Mouse (Mus musculus) neural tube, embryonic 11.5 days (tissue): ENCODE results near the gene Fuca1. TPM values are rescaled to one million over a fixed set of nuclear protein-coding genes. Genes with fewer than 3 reads are reported as not detected.
A peak's percentile ranks its signal among the peaks of the same experiment; 100 is the strongest.

Experiments
- ATAC-seq: fragments of 200-750 bp; cut with Nextera tagmentation; 2 replicates; pipeline ENCODE4 v1.8.0; 2017; ENCODE audit warnings: moderate number of reproducible peaks, mild to moderate bottlenecking, moderate TSS enrichment, moderate library complexity; ENCODE audit not compliant: insufficient read depth, low FRiP score, low TSS enrichment
- DNase-seq: peaks from one replicate; pipeline ENCODE4 v3.0.0-alpha.2; 2015; ENCODE audit warnings: low spot score
- H3K27ac ChIP-seq: fragments of 300-500 bp; sonication (generic); 2 replicates; pipeline ENCODE4 v1.5.1; 2014; ENCODE audit warnings: low read depth, mild to moderate bottlenecking, low read length
- H3K27me3 ChIP-seq: fragments of 300-500 bp; sonication (generic); 2 replicates; pipeline ENCODE4 v1.6.1; 2014; ENCODE audit warnings: mild to moderate bottlenecking, low read length, mixed read lengths; ENCODE audit not compliant: control insufficient read depth, insufficient read depth
- H3K36me3 ChIP-seq: fragments of 300-500 bp; sonication (generic); 2 replicates; pipeline ENCODE4 v1.6.1; 2014; ENCODE audit warnings: mild to moderate bottlenecking, low read length, moderate library complexity, mixed read lengths; ENCODE audit not compliant: control insufficient read depth, insufficient read depth
- H3K4me1 ChIP-seq: fragments of 300-500 bp; sonication (generic); 2 replicates; pipeline ENCODE4 v1.6.1; 2014; ENCODE audit warnings: low read length, mixed read lengths; ENCODE audit not compliant: control insufficient read depth, insufficient read depth
- H3K4me2 ChIP-seq: fragments of 300-500 bp; sonication (generic); 2 replicates; pipeline ENCODE4 v1.6.1; 2014; ENCODE audit warnings: low read depth, mild to moderate bottlenecking, moderate library complexity
- H3K4me3 ChIP-seq: fragments of 300-500 bp; sonication (generic); 2 replicates; pipeline ENCODE4 v1.5.1; 2014; ENCODE audit warnings: low read depth, low read length
- H3K9ac ChIP-seq: fragments of 300-500 bp; sonication (generic); 2 replicates; pipeline ENCODE4 v1.6.1; 2014; ENCODE audit warnings: mild to moderate bottlenecking, low read length
- H3K9me3 ChIP-seq: fragments of 300-500 bp; sonication (generic); 2 replicates; pipeline ENCODE4 v1.6.1; 2016; ENCODE audit warnings: low read length; ENCODE audit not compliant: control insufficient read depth
- WGBS: fragments of 180-500 bp; shearing (Covaris S2); extraction: QIAGEN DNeasy Blood & Tissue Kit; methylation state at CpG from one replicate; pipeline ENCODE4 v1.1.7; 2014; 5-methylcytosine and 5-hydroxymethylcytosine counted together
- polyA plus RNA-seq: library from polyadenylated mRNA; unstranded; fragments of >200 nt; fragmentation: Nextera tagmentation; extraction: Ambion mirVana; gene quantifications from 2 replicates; pipeline ENCODE4 v1.2.1, GENCODE M21; 2014

Fuca1 gene
- polyA plus RNA-seq, 1 experiment from 2014 or later = 60.6 TPM

DNA sequence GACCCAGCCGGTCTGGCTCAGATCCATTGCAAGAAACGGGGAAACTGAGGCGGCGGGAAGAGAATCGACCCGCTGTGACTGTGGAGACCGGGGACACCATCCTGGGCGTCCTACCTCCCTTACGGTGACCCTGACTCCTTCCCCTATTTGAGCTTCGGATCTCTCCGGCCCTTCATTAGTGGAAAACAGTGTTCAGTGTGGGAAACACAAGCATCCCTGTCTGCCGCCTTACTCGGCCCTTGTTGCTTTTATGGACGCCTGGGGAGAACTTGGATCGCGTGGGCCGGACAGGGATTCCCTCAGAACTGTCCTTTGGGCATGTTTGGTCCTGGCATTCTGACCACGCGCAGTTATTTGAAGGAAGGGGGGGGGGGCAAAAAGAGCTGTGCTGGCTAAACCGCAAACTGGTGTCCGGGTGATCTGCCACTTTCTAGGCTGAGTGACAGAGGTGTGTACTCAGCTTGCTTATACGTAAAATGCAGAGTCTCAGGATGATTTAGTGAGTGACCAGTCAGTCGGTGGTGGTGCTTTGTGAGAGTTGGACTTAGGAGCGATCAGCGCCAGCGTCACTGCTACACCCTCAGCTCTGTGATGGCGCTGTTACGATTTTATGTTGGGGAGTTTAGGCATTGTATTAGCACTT is 26.2 kb downstream of the Fuca1 start:
- 1% methylated on average over 28 of the region's 28 CpGs for WGBS
- Histone ChIP-seq H3K9me3 (no peaks in the 10 kb centered on the region), H3K4me1 (peaks cover 7% of the 10 kb centered on the region), H3K9ac (peak overlapping the region; percentile 78), H3K27me3 (no peaks in the 10 kb centered on the region), H3K4me3 (peak overlapping the region; percentile 87), H3K4me2 (peak overlapping the region; percentile 90), H3K36me3 (no peaks in the 10 kb centered on the region), H3K27ac (peak overlapping the region; percentile 58)
- ATAC-seq (peak; percentile 21; the same call in 1 of the 2 replicates), DNase-seq (peak; percentile 29)

DNA sequence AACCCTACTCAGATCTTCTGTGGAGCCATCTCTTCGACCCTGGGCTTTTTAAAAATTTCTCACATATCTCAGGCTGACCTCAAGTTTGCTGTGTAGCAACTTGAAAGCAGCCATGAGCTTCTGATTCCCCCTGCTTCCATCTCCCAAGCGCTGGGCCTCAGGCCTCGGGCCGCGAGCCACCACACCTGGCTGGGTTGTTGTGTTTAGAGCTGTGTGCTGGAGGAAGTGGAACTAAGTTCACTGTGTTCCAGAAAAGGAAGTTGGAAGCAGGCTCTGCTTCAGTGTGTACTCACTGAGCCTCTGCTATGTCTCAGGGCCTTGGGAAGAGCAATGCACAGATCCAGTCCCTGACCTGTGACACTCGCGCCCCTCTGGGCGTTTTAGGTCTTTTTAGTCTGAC is 27.6 kb downstream of the Fuca1 start:
- WGBS = 96% methylated on average over 8 of the region's 8 CpGs
- H3K36me3 ChIP-seq = peaks cover 6% of the 10 kb centered on the region
- H3K4me2 ChIP-seq = no peak overlapping the region
- no peaks in the 10 kb centered on the region for H3K9me3 ChIP-seq
- H3K27me3 ChIP-seq = no peaks in the 10 kb centered on the region
- H3K4me1 ChIP-seq = peaks cover 7% of the 10 kb centered on the region
- ATAC-seq (no peak), DNase-seq (no peak)
- H3K9ac ChIP-seq = no peak overlapping the region
- no peak overlapping the region for H3K4me3 ChIP-seq
- no peak overlapping the region for H3K27ac ChIP-seq

DNA sequence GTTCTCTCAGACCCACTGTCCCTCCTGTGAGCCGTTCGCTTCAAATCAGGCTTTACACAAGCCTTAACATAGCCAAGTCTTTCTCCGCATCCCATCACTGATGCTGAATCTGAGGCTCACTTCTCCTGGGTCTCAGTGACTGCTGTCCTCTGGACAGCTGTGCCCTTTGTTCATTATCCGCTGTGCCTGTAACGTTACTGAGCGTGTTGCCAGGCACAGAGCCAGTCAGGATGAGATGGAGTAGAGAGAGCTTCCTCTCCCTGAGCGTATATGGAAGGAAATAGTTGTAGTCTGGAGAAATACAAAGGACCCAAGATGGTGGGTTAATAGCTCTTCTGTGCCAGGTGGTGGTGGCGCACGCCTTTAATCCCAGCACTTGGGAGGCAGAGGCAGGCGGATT is 28.9 kb downstream of the Fuca1 start:
- no peak overlapping the region for H3K9ac ChIP-seq
- no peaks in the 10 kb centered on the region for H3K27me3 ChIP-seq
- WGBS = 90% methylated on average over 10 of the region's 10 CpGs
- no peak overlapping the region for H3K4me3 ChIP-seq
- no peak overlapping the region for H3K27ac ChIP-seq
- ATAC-seq = no peak
- no peaks in the 10 kb centered on the region for H3K9me3 ChIP-seq
- no peak for DNase-seq
- no peak overlapping the region for H3K4me2 ChIP-seq
- H3K36me3 ChIP-seq = peaks cover 6% of the 10 kb centered on the region
- peaks cover 7% of the 10 kb centered on the region for H3K4me1 ChIP-seq

DNA sequence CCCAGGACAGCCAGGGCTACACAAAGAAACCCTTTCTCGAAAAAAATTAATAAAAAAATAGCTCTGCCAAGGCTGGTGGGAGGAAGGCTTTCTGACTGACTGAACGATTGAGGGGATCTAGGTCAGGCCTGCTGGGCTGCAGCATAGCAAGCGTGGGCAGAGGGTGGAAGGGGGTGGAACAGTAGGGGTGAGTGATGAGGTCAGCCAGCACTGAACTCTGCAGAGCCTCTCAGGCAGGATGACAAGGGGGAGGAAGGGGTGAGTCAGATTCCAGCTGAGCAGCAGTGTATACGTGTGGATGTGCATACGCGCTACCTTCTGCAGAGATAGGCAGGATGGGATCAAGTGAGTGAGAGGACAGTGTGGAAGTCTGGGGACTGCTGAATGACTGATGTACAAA is 29.4 kb downstream of the Fuca1 start:
- H3K9me3 ChIP-seq = no peaks in the 10 kb centered on the region
- H3K27me3 ChIP-seq = no peaks in the 10 kb centered on the region
- no peak overlapping the region for H3K9ac ChIP-seq
- WGBS = 72% methylated on average over 6 of the region's 6 CpGs
- peaks cover 7% of the 10 kb centered on the region for H3K4me1 ChIP-seq
- H3K4me2 ChIP-seq = no peak overlapping the region
- H3K4me3 ChIP-seq = no peak overlapping the region
- H3K27ac ChIP-seq = no peak overlapping the region
- ATAC-seq = no peak
- H3K36me3 ChIP-seq = peaks cover 6% of the 10 kb centered on the region
- no peak for DNase-seq

DNA sequence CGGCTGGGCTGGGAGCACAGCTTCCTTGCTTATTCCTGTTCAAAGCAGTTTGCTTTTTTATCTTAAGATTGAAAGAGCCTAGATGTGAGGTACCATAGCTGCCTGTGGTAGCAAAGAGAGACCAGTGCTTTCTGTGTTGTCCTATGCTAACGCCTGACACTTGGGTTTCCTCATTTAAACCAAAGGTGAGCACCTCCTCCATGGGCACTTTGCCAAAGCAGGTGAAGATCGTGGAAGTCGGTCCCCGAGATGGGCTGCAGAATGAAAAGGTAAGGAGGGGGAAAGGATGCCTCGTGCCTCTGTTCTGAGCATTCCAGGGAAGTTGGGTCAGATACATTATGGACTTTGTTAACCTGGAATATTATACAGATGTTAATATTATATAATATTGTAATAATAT is 29.8 kb downstream of the Fuca1 start:
- Histone ChIP-seq H3K36me3 (peaks cover 6% of the 10 kb centered on the region), H3K4me3 (no peak overlapping the region), H3K9ac (no peak overlapping the region), H3K4me1 (peaks cover 7% of the 10 kb centered on the region), H3K27ac (no peak overlapping the region), H3K27me3 (no peaks in the 10 kb centered on the region), H3K9me3 (no peaks in the 10 kb centered on the region), H3K4me2 (no peak overlapping the region)
- 89% methylated on average over 6 of the region's 6 CpGs for WGBS
- ATAC-seq (no peak), DNase-seq (no peak)

DNA sequence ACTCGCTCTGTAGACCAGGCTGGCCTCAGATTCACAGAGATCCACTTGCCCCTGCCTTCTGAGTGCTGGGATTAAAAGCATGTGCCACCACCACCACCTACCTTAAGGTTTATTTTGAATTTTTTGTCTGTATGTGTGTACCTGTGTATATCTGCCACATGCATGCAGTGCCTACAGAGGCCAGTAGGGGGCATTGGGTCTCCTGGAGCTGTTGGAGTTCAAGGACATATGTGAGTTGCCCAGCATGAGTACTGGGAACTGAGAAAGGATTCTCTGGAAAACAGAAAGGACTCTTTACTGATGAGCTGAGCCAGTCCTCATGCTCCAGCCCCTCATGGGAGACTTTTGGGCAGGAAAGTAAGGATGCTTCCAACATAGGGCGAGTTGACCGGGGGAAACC is 31.0 kb downstream of the Fuca1 start:
- H3K4me3 ChIP-seq = no peak overlapping the region
- H3K4me2 ChIP-seq = no peak overlapping the region
- ATAC-seq (no peak), DNase-seq (no peak)
- H3K4me1 ChIP-seq = peaks cover 3% of the 10 kb centered on the region; the same call in 1 of the 2 replicates
- no peaks in the 10 kb centered on the region for H3K9me3 ChIP-seq
- H3K36me3 ChIP-seq = peaks cover 6% of the 10 kb centered on the region
- no peak overlapping the region for H3K27ac ChIP-seq
- H3K27me3 ChIP-seq = no peaks in the 10 kb centered on the region
- 93% methylated on average over 3 of the region's 3 CpGs for WGBS
- H3K9ac ChIP-seq = no peak overlapping the region

DNA sequence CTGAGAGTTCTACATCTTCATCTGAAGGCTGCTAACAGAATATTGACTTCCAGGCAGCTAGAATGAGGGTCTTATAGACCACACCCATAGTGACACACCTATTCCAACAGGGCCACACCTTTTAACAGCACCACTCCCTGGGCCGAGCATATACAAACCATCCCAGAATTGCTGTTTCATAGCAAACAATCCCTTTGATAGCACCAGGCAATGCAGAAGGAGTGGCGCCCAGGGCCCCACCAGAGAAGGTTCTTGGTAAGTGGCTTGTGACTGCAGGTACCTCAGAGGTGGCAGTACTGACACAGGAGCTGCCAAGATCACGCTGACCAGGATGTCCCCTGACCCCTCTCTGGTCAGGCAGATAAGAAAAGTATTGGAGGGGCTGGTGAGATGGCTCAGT is 32.6 kb downstream of the Fuca1 start:
- no peaks in the 10 kb centered on the region for H3K4me1 ChIP-seq
- no peaks in the 10 kb centered on the region for H3K9me3 ChIP-seq
- H3K9ac ChIP-seq = no peak overlapping the region
- H3K27ac ChIP-seq = no peak overlapping the region
- WGBS = 93% methylated on average over 3 of the region's 3 CpGs
- H3K27me3 ChIP-seq = no peaks in the 10 kb centered on the region
- ATAC-seq (no peak), DNase-seq (no peak)
- no peak overlapping the region for H3K4me2 ChIP-seq
- H3K4me3 ChIP-seq = no peak overlapping the region
- H3K36me3 ChIP-seq = peaks cover 6% of the 10 kb centered on the region

DNA sequence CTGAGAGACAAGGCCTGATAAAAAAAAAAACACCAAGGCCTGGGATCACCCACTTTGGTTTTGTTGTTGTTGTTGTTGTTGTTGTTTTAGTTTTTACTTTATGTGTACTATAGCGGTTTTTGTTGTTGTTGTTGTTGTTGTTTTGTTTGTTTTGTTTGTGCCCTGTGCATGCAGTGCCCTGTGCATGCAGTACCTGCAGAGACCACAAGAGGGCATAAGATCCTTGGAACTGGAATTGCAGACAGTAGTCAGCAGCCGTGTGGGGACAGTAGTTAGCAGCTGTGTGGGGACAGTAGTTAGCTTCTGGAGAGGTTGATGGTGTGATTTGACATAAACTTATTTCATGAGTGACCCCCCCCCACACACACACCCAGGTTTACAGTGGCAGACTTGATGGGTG is 33.7 kb downstream of the Fuca1 start:
- Histone ChIP-seq H3K4me2 (no peak overlapping the region), H3K36me3 (peaks cover 6% of the 10 kb centered on the region), H3K27me3 (no peaks in the 10 kb centered on the region), H3K4me1 (no peaks in the 10 kb centered on the region), H3K9me3 (no peaks in the 10 kb centered on the region), H3K9ac (no peak overlapping the region), H3K27ac (no peak overlapping the region), H3K4me3 (no peak overlapping the region)
- DNase-seq = peak; percentile 68
- no peak for ATAC-seq
- 12% methylated on average over 2 of the region's 2 CpGs for WGBS

DNA sequence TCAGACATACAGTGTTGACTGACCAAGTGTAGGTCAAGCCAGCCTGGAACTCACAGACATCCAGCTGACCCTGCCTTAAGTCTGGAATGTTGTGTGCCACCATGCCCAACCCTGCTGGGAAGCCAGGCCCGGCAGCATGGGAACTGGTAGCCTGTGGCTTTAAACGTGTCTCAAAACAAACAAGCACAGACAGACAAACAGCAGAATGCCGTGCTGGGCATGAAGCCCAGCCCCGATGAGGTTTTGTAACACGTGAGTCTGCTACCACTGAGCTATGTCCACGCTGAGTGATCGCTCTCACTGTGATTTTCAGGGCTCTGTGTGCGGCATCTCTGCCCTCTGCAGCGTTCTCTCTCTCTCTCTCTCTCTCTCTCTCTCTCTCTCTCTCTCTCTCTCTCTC is 35.4 kb downstream of the Fuca1 start:
- no peak for ATAC-seq
- H3K27ac ChIP-seq = no peak overlapping the region
- no peaks in the 10 kb centered on the region for H3K27me3 ChIP-seq
- H3K9me3 ChIP-seq = no peaks in the 10 kb centered on the region
- H3K36me3 ChIP-seq = peaks cover 6% of the 10 kb centered on the region
- DNase-seq = no peak
- H3K4me2 ChIP-seq = no peak overlapping the region
- H3K9ac ChIP-seq = no peak overlapping the region
- no peaks in the 10 kb centered on the region for H3K4me1 ChIP-seq
- WGBS = 88% methylated on average over 9 of the region's 9 CpGs
- no peak overlapping the region for H3K4me3 ChIP-seq
